Mouse (Mus musculus): ENCODE measurements around the gene Prm1. TPM values are rescaled to one million over a fixed set of nuclear protein-coding genes. Genes with fewer than 3 reads are reported as not detected.

The Prm1 gene
- polyA plus RNA-seq, 1 experiment from 2014 or later: 0.51 TPM

GRCm38 (mm10) chr16:10786782-10787547 is 18.7 kb downstream of the Prm1 start:
- 55% methylated on average over 4 of the region's 4 CpGs for WGBS
- Histone ChIP-seq H3K27me3 (no peaks in the 10 kb centered on the region), H3K36me3 (no peaks in the 10 kb centered on the region), H3K27ac (peak overlapping the region; percentile 99), H3K4me1 (peaks cover 54% of the 10 kb centered on the region), H3K9ac (no peak overlapping the region), H3K9me3 (replicated peaks) (no peaks in the 10 kb centered on the region), H3K4me3 (replicated peaks) (no peak overlapping the region), H3K4me2 (peak overlapping the region; percentile 97; the same call in 1 of the 2 replicates)
- ATAC-seq (replicated peaks; ENCODE audit: low FRiP score): no peak

- WGBS: 2% methylated on average over 9 of the region's 9 CpGs
- H3K4me2 ChIP-seq: peak overlapping the region; percentile 97
- peaks cover 60% of the 10 kb centered on the region for H3K4me1 ChIP-seq
- H3K9me3 ChIP-seq (replicated peaks): no peaks in the 10 kb centered on the region
- ATAC-seq (replicated peaks; ENCODE audit: low FRiP score): peak; percentile 33
- H3K27ac ChIP-seq: peak overlapping the region; percentile 99
- no peaks in the 10 kb centered on the region for H3K27me3 ChIP-seq
- H3K36me3 ChIP-seq: no peaks in the 10 kb centered on the region
- H3K9ac ChIP-seq: peak overlapping the region; percentile 75
- H3K4me3 ChIP-seq (replicated peaks): peak overlapping the region; percentile 79
Observed at GRCm38 (mm10) chr16:10786288-10786687, 19.4 kb downstream of the Prm1 start.

- H3K27me3 ChIP-seq: no peaks in the 10 kb centered on the region
- H3K9ac ChIP-seq: peak within 1 kb of the TSS; percentile 75
- ATAC-seq (replicated peaks; ENCODE audit: low FRiP score): peak; percentile 87
- no peaks in the 10 kb centered on the region for H3K9me3 ChIP-seq (replicated peaks)
- peak within 1 kb of the TSS; percentile 79 for H3K4me3 ChIP-seq (replicated peaks)
- peak within 1 kb of the TSS; percentile 99 for H3K27ac ChIP-seq
- peaks cover 60% of the 10 kb centered on the region for H3K4me1 ChIP-seq
- no peaks in the 10 kb centered on the region for H3K36me3 ChIP-seq
- H3K4me2 ChIP-seq: peak within 1 kb of the TSS; percentile 97
- WGBS: under 1% methylated on average over 58 of the region's 59 CpGs
Observed at GRCm38 (mm10) chr16:10785371-10786231, 20.0 kb downstream of the Prm1 start, which contains the start of gene Socs1. Gene Socs1, minus strand, starts transcription at chr16:10785536.

- Histone ChIP-seq H3K27ac (peak overlapping the region; percentile 99), H3K27me3 (no peaks in the 10 kb centered on the region), H3K36me3 (no peaks in the 10 kb centered on the region), H3K9ac (peak overlapping the region; percentile 75), H3K9me3 (replicated peaks) (no peaks in the 10 kb centered on the region), H3K4me1 (peaks cover 63% of the 10 kb centered on the region), H3K4me3 (replicated peaks) (peak overlapping the region; percentile 79), H3K4me2 (peak overlapping the region; percentile 97)
- WGBS: 1% methylated on average over 43 of the region's 55 CpGs
- ATAC-seq (replicated peaks; ENCODE audit: low FRiP score): peak; percentile 80
Observed at GRCm38 (mm10) chr16:10784793-10785370, 20.8 kb downstream of the Prm1 start.

- Histone ChIP-seq H3K4me1 (peaks cover 63% of the 10 kb centered on the region), H3K9me3 (replicated peaks) (no peaks in the 10 kb centered on the region), H3K4me3 (replicated peaks) (peak overlapping the region; percentile 79), H3K9ac (peak overlapping the region; percentile 75), H3K27me3 (no peaks in the 10 kb centered on the region), H3K27ac (peak overlapping the region; percentile 99), H3K4me2 (peak overlapping the region; percentile 97), H3K36me3 (no peaks in the 10 kb centered on the region)
- ATAC-seq (replicated peaks; ENCODE audit: low FRiP score): peak; percentile 6
- WGBS: 1% methylated on average over 81 of the region's 81 CpGs
Observed at GRCm38 (mm10) chr16:10783883-10784792, 21.5 kb downstream of the Prm1 start.

GRCm38 (mm10) chr16:10783451-10783850 is 22.2 kb downstream of the Prm1 start:
- Histone ChIP-seq H3K4me3 (replicated peaks) (peak overlapping the region; percentile 79), H3K36me3 (no peaks in the 10 kb centered on the region), H3K27ac (no peak overlapping the region), H3K4me1 (peaks cover 62% of the 10 kb centered on the region), H3K9me3 (replicated peaks) (no peaks in the 10 kb centered on the region), H3K27me3 (no peaks in the 10 kb centered on the region), H3K9ac (no peak overlapping the region), H3K4me2 (peak overlapping the region; percentile 97)
- no peak for ATAC-seq (replicated peaks; ENCODE audit: low FRiP score)
- 62% methylated on average over 8 of the region's 8 CpGs for WGBS

GRCm38 (mm10) chr16:10783152-10783434 is 22.5 kb downstream of the Prm1 start:
- H3K4me1 ChIP-seq: peaks cover 59% of the 10 kb centered on the region
- H3K4me3 ChIP-seq (replicated peaks): peak overlapping the region; percentile 79; the same call in 1 of the 2 replicates
- H3K36me3 ChIP-seq: no peaks in the 10 kb centered on the region
- peak overlapping the region; percentile 97 for H3K4me2 ChIP-seq
- H3K27me3 ChIP-seq: no peaks in the 10 kb centered on the region
- peak overlapping the region; percentile 0; the same call in 1 of the 2 replicates for H3K9ac ChIP-seq
- 39% methylated on average over 1 of the region's 1 CpGs for WGBS
- no peaks in the 10 kb centered on the region for H3K9me3 ChIP-seq (replicated peaks)
- no peak overlapping the region for H3K27ac ChIP-seq
- ATAC-seq (replicated peaks; ENCODE audit: low FRiP score): no peak

GRCm38 (mm10) chr16:10782377-10783151 is 23.1 kb downstream of the Prm1 start:
- Histone ChIP-seq H3K9ac (peak overlapping the region; percentile 0; the same call in 1 of the 2 replicates), H3K9me3 (replicated peaks) (no peaks in the 10 kb centered on the region), H3K27ac (peak overlapping the region; percentile 41), H3K36me3 (no peaks in the 10 kb centered on the region), H3K4me1 (peaks cover 58% of the 10 kb centered on the region), H3K27me3 (no peaks in the 10 kb centered on the region), H3K4me3 (replicated peaks) (peak overlapping the region; percentile 79; the same call in 1 of the 2 replicates), H3K4me2 (peak overlapping the region; percentile 97)
- no peak for ATAC-seq (replicated peaks; ENCODE audit: low FRiP score)
- WGBS: 48% methylated on average over 6 of the region's 6 CpGs

- Histone ChIP-seq H3K27me3 (no peaks in the 10 kb centered on the region), H3K4me2 (peak overlapping the region; percentile 97)
Observed at GRCm38 (mm10) chr16:10781862-10782371, 23.7 kb downstream of the Prm1 start.

GRCm38 (mm10) chr16:10780631-10781120 is 25.0 kb downstream of the Prm1 start:
- Histone ChIP-seq H3K4me1 (peaks cover 51% of the 10 kb centered on the region), H3K9ac (no peak overlapping the region), H3K4me2 (no peak overlapping the region), H3K4me3 (replicated peaks) (no peak overlapping the region), H3K36me3 (no peaks in the 10 kb centered on the region), H3K27ac (no peak overlapping the region), H3K27me3 (no peaks in the 10 kb centered on the region), H3K9me3 (replicated peaks) (no peaks in the 10 kb centered on the region)
- no peak for ATAC-seq (replicated peaks; ENCODE audit: low FRiP score)
- 73% methylated on average over 5 of the region's 5 CpGs for WGBS

More at GRCm38 (mm10) chr16:10781862-10782371, 23.7 kb downstream of the Prm1 start:
- no peaks in the 10 kb centered on the region for H3K36me3 ChIP-seq
- no peak overlapping the region for H3K4me3 ChIP-seq (replicated peaks)
- WGBS: 39% methylated on average over 9 of the region's 9 CpGs
- H3K4me1 ChIP-seq: peaks cover 55% of the 10 kb centered on the region
- no peaks in the 10 kb centered on the region for H3K9me3 ChIP-seq (replicated peaks)
- ATAC-seq (replicated peaks; ENCODE audit: low FRiP score): no peak
- peak overlapping the region; percentile 41; the same call in 1 of the 2 replicates for H3K27ac ChIP-seq
- no peak overlapping the region for H3K9ac ChIP-seq
